Mouse (Mus musculus) embryonic fibroblast, embryonic 13.5 days (primary cell): Measurements from ENCODE around the gene Tnik. TPM values are rescaled to one million over a fixed set of nuclear protein-coding genes. Genes with fewer than 3 reads are reported as not detected.

Source experiments
- H3K27ac ChIP-seq: 2 replicates; pipeline ENCODE4 v1.5.1; 2012; ENCODE audit warnings: low read length, control low read depth, inconsistent platforms; ENCODE audit not compliant: insufficient read depth
- H3K4me1 ChIP-seq: 2 replicates; pipeline ENCODE4 v1.6.1; 2011; ENCODE audit warnings: low read length; ENCODE audit not compliant: control insufficient read depth, insufficient read depth
- H3K4me3 ChIP-seq: 2 replicates; pipeline ENCODE4 v1.5.1; 2011; ENCODE audit warnings: mild to moderate bottlenecking, control low read depth, low read length; ENCODE audit not compliant: insufficient read depth
- CTCF ChIP-seq: IDR thresholded peaks from 2 replicates; pipeline ENCODE4 v1.5.1; 2011; ENCODE audit warnings: mild to moderate bottlenecking, control low read depth, low read length, moderate library complexity, borderline replicate concordance; ENCODE audit not compliant: insufficient read depth
- POLR2A ChIP-seq: IDR thresholded peaks from 2 replicates; pipeline ENCODE4 v1.6.1; 2011; ENCODE audit warnings: low read depth, mild to moderate bottlenecking, control low read depth, low read length, moderate library complexity
- polyA plus RNA-seq: library from polyadenylated mRNA; stranded (reverse); fragments of >200 nt; gene quantifications from 2 replicates; pipeline ENCODE4 v1.2.4, GENCODE M21; 2011; ENCODE audit warnings: low read depth; ENCODE audit not compliant: missing spikeins, insufficient read length

Tnik gene
- polyA plus RNA-seq, 1 experiment, result 17.6 TPM

DNA sequence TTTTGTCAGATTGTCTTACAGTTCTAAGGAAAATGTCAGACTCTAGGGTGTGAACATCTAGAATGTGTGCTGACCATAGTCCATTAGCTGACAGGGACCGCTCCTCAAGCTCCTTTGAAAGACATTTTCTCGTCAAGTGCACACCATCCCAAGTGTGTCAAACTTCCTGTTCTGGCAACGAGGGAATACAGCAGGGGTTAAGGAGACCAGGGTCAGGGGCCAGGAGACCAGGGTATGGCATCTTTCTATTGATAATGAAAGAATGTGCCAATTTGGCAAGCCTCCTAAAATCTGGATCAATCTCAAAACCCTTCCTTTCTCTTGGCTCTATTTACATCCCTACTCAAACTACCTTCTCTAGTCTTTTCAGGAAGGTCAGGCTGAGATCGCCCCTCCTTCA lies 443.7 kb downstream of the Tnik start:
- Histone ChIP-seq H3K4me1 (no peaks in the 10 kb centered on the region), H3K27ac (no peak overlapping the region), H3K4me3 (no peak overlapping the region)
- TF ChIP-seq POLR2A, result no peak

DNA sequence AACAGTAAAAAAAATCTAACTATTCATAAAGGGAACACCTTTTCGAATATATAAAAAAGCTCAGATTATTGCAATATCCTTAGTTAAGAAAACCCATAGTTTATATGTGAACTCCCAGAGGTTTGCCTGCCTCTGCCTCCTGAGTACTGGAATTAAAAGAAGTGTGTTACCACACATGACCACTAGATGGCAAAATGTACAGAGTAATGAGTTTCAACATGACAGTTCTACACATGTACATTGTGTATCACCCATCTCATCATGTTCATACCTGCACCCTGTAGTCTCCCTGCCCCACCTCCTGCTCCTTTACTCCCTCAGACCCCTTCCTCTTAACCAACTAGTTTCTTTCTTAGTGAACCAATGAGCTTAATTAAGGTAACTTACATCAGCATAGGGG lies 446.7 kb downstream of the Tnik start:
- TF ChIP-seq CTCF (0 out of 2 replicates have a peak, but pooled peaks have one; percentile 7), POLR2A (no peak)

DNA sequence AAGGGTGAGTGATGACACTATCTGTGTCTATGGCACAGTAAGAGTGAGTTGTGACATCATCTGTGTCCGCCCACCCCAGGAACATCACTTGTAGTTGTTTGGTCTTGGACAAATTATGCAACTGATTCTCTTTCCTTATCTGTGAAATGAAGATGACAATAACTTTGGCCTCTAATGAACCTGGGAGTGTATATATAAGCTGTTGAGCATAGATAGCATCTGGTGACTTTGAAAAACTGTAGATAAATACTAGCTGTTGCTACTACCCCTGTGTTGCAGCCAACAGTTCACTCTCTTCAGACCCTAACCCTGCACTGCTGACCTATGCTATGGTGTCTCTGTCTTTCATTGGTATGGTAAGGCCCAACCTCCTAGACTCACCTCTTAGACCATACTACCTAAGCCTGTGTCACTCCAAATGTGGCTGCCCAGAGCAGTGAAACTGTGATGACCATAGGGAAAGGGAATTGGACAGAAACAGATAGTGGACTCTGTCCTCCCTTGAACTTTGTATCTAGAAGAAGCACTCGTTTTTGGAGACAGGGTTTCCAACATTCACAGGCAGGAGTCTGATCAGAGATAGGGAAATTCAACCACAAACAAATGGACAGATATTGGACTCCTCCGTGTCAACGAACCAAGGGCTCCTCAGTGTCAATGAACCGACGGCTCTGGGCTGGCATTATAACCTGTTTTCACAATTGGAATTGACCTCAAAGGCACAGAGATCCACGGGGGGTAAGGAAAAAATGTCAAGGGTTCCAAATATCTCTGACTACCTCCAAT lies 451.1 kb downstream of the Tnik start:
- Histone ChIP-seq H3K4me1 (no peaks in the 10 kb centered on the region), H3K27ac (no peak overlapping the region), H3K4me3 (no peak overlapping the region)
- TF ChIP-seq POLR2A (no peak), CTCF (no peak)

More for the DNA sequence above, 446.7 kb downstream of the Tnik start:
- H3K27ac ChIP-seq, result no peak overlapping the region
- H3K4me3 ChIP-seq, result no peak overlapping the region
- no peaks in the 10 kb centered on the region for H3K4me1 ChIP-seq

- Histone ChIP-seq H3K4me1 (0 out of 2 replicates have a peak, but pooled peaks cover 4% of the 10 kb centered on the region), H3K27ac (no peak overlapping the region)
- no peak for TF ChIP-seq CTCF
- TF ChIP-seq POLR2A, result no peak
Observed at GRCm38 (mm10) chr3:28718521-28718920, 455.5 kb downstream of the Tnik start.

DNA sequence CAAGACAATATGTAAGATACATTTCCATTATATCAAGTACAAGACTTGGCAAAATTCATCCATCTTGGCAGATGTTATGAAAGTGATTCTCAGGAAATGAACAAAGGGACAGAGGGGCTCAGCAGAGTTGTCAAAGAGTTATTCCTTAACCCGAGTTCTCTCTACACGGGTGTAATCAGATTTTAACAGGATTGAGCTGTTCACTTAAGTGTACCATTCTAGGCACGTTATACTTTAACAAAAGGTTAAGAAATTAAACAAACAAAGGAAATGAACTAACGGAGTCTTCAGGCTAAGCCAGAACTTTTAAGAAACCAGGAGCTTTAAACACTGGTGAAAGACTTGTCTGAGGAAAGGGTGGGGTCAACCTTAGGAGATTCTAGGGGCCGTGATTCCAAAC lies 458.2 kb downstream of the Tnik start:
- H3K4me3 ChIP-seq, result no peak overlapping the region
- no peak overlapping the region for H3K27ac ChIP-seq
- 0 out of 2 replicates have a peak, but pooled peaks cover 4% of the 10 kb centered on the region for H3K4me1 ChIP-seq
- TF ChIP-seq POLR2A (no peak), CTCF (no peak)

More at GRCm38 (mm10) chr3:28718521-28718920, 455.5 kb downstream of the Tnik start:
- H3K4me3 ChIP-seq, result no peak overlapping the region

GRCm38 (mm10) chr3:28721838-28722237 lies 458.8 kb downstream of the Tnik start:
- TF ChIP-seq POLR2A (no peak), CTCF (no peak)
- no peak overlapping the region for H3K27ac ChIP-seq
- 0 out of 2 replicates have a peak, but pooled peaks cover 4% of the 10 kb centered on the region for H3K4me1 ChIP-seq
- H3K4me3 ChIP-seq, result no peak overlapping the region

- Histone ChIP-seq H3K4me1 (0 out of 2 replicates have a peak, but pooled peaks cover 4% of the 10 kb centered on the region), H3K27ac (no peak overlapping the region), H3K4me3 (no peak overlapping the region)
- TF ChIP-seq CTCF (no peak), POLR2A (no peak)
Observed at GRCm38 (mm10) chr3:28722531-28722930, 459.5 kb downstream of the Tnik start.

- no peak for TF ChIP-seq POLR2A
- no peak for TF ChIP-seq CTCF
- no peak overlapping the region for H3K27ac ChIP-seq
- H3K4me1 ChIP-seq, result 0 out of 2 replicates have a peak, but pooled peaks cover 4% of the 10 kb centered on the region
- no peak overlapping the region for H3K4me3 ChIP-seq
Observed at GRCm38 (mm10) chr3:28723534-28723933, 460.5 kb downstream of the Tnik start.

- no peak overlapping the region for H3K4me3 ChIP-seq
- H3K4me1 ChIP-seq, result 0 out of 2 replicates have a peak, but pooled peaks cover 4% of the 10 kb centered on the region
- TF ChIP-seq POLR2A, result no peak
- TF ChIP-seq CTCF, result no peak
- no peak overlapping the region for H3K27ac ChIP-seq
Observed at GRCm38 (mm10) chr3:28725203-28725602, 462.2 kb downstream of the Tnik start.
